Mouse (Mus musculus) intestine, embryonic 16.5 days (tissue): ENCODE measurements around the gene Ktn1. TPM values are rescaled to one million over a fixed set of nuclear protein-coding genes. Genes with fewer than 3 reads are reported as not detected.
A peak's percentile ranks its signal among the peaks of the same experiment; 100 is the strongest.

Experiments
- ATAC-seq: fragments of 200-750 bp; cut with Nextera tagmentation; 2 replicates; pipeline ENCODE4 v1.8.0; 2017; ENCODE audit warnings: moderate TSS enrichment, moderate library complexity
- H3K27ac ChIP-seq: fragments of 300-500 bp; sonication (generic); 2 replicates; pipeline ENCODE4 v1.5.1; 2014; ENCODE audit warnings: mild to moderate bottlenecking, low read length
- H3K27me3 ChIP-seq: fragments of 300-500 bp; sonication (generic); replicated peaks from 2 replicates; pipeline ENCODE4 v1.6.1; 2014; ENCODE audit warnings: low read length, control low read depth, mixed read lengths; ENCODE audit not compliant: control insufficient read depth, insufficient read depth
- H3K36me3 ChIP-seq: fragments of 300-500 bp; sonication (generic); 2 replicates; pipeline ENCODE4 v1.6.1; 2014; ENCODE audit warnings: low read length, control low read depth; ENCODE audit not compliant: control insufficient read depth, insufficient read depth
- H3K4me1 ChIP-seq: fragments of 300-500 bp; sonication (generic); 2 replicates; pipeline ENCODE4 v1.6.1; 2014; ENCODE audit warnings: low read length, control low read depth, mixed read lengths; ENCODE audit not compliant: control insufficient read depth, insufficient read depth
- H3K4me2 ChIP-seq: fragments of 300-500 bp; sonication (generic); 2 replicates; pipeline ENCODE4 v1.6.1; 2014; ENCODE audit warnings: low read depth, low read length, control low read depth
- H3K4me3 ChIP-seq: fragments of 300-500 bp; sonication (generic); 2 replicates; pipeline ENCODE4 v1.5.1; 2014; ENCODE audit warnings: mild to moderate bottlenecking, low read length
- H3K9ac ChIP-seq: fragments of 300-500 bp; sonication (generic); 2 replicates; pipeline ENCODE4 v1.6.1; 2014; ENCODE audit warnings: low read depth, low read length
- H3K9me3 ChIP-seq: fragments of 300-500 bp; sonication (generic); 2 replicates; pipeline ENCODE4 v1.6.1; 2016; ENCODE audit warnings: low read length, control low read depth; ENCODE audit not compliant: control insufficient read depth
- WGBS: fragments of 180-500 bp; shearing (Covaris S2); extraction: QIAGEN DNeasy Blood & Tissue Kit; methylation state at CpG from one replicate; pipeline ENCODE4 v1.1.7; 2014; 5-methylcytosine and 5-hydroxymethylcytosine counted together
- polyA plus RNA-seq: library from polyadenylated mRNA; unstranded; fragments of >200 nt; fragmentation: Nextera tagmentation; extraction: Ambion mirVana; gene quantifications from 2 replicates; pipeline ENCODE4 v1.2.1, GENCODE M21; 2015

The Ktn1 gene
- polyA plus RNA-seq, 1 experiment from 2014 or later, result 37.2 TPM

DNA sequence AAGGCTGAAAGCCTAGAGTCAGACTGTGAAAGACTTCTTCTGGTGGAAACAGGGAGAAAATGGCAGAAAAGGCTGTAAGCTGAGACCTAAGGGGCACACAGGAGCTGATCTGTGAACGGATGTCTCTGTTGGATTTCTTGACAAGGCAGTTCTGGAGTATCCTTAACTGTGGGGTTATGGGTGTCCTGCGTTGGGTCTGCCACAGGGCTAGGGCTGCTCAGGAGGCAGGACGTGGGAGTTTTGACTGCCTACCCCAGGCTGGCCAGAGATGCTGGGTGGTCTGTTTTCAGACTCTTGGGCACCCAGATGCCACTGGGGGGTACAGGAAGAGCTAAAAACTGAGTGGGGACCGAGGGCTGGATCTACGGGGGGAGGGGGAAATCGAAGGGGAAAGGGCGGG, 13.4 kb upstream of the Ktn1 start:
- H3K27me3 ChIP-seq, result no peaks in the 10 kb centered on the region
- no peaks in the 10 kb centered on the region for H3K9me3 ChIP-seq
- H3K36me3 ChIP-seq, result no peaks in the 10 kb centered on the region
- no peak overlapping the region for H3K4me2 ChIP-seq
- H3K4me3 ChIP-seq, result no peak overlapping the region
- ATAC-seq, result no peak
- WGBS, result 73% methylated on average over 7 of the region's 7 CpGs
- peaks cover 8% of the 10 kb centered on the region; the same call in 1 of the 2 replicates for H3K4me1 ChIP-seq
- no peak overlapping the region for H3K27ac ChIP-seq
- H3K9ac ChIP-seq, result no peak overlapping the region

DNA sequence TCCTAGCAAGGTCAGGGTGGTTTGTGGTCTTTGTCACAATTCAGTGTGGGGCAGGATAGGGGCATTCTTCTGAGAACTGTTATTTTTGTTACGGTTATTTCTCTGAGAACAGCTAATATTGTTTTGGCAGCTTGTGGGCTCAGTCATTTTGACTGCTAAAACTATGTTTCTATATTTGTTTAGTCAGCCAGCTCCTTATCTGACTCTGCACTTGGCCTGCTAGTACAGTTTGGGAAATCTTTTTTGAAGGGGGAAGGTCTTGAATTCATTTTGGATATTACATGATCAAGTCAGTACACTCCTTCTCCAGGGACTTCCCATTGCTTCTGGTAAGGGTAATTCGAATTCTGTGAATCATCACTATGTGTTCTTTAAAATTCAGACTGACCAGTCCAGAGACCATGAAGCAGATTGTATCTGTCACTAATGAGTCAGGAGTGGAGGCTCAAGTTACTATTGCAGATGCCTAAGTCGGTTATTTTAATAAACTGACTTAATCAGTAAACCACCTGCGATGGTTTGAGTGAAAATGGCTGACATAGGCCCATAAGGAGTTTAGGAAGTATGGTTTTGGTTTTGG, 9.8 kb upstream of the Ktn1 start:
- Histone ChIP-seq H3K4me2 (no peak overlapping the region), H3K4me1 (peaks cover 8% of the 10 kb centered on the region; the same call in 1 of the 2 replicates), H3K27me3 (no peaks in the 10 kb centered on the region), H3K9me3 (no peaks in the 10 kb centered on the region), H3K4me3 (no peak overlapping the region), H3K27ac (no peak overlapping the region), H3K9ac (no peak overlapping the region), H3K36me3 (no peaks in the 10 kb centered on the region)
- ATAC-seq, result no peak
- WGBS, result 76% methylated on average over 4 of the region's 4 CpGs

DNA sequence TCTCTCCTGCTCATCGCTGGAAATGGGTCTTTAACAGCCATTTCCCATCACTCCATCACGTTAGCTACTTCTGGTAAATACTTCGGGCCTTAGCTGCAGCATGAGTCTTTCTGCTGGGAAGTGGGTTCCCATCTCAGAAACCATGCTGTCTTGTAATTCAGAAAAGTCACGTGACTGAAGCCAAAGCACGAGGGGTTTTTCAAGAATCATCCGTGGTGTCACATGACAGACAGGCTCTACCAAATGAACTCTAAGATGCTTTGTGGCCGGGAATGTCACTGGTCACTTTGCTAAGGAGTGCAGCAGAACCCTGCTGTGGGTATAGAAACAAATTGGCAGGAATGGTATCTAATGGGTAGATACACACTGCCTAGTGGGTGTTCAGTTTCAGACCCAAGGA, 2.6 kb upstream of the Ktn1 start:
- Histone ChIP-seq H3K36me3 (no peaks in the 10 kb centered on the region), H3K9me3 (no peaks in the 10 kb centered on the region), H3K9ac (no peak overlapping the region), H3K27ac (no peak overlapping the region), H3K4me3 (no peak overlapping the region), H3K27me3 (no peaks in the 10 kb centered on the region), H3K4me1 (peaks cover 7% of the 10 kb centered on the region; the same call in 1 of the 2 replicates), H3K4me2 (no peak overlapping the region)
- ATAC-seq, result no peak
- 63% methylated on average over 7 of the region's 7 CpGs for WGBS

DNA sequence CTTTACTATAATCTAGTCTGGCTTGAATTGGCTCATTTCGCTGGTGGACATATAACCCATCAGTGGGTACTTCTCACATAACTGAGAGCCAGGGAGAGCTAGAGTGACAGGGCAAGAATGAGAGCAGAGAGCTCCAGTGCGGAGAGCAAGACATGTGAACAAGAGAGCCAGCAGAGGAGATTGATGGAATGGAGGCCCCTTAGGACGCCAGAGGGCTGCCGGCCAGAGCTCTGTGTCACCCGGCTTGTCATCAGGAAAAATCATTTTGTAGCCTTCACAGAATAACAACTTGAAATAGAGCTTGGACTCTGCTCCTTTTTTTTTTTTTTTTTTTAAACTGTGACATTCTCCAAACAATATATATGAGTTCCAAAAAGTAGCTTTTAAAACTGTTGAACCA, 2.0 kb upstream of the Ktn1 start:
- Histone ChIP-seq H3K9ac (no peak overlapping the region), H3K4me1 (peaks cover 8% of the 10 kb centered on the region; the same call in 1 of the 2 replicates), H3K4me2 (no peak overlapping the region), H3K4me3 (no peak overlapping the region), H3K27me3 (no peaks in the 10 kb centered on the region), H3K27ac (no peak overlapping the region), H3K36me3 (no peaks in the 10 kb centered on the region), H3K9me3 (no peaks in the 10 kb centered on the region)
- WGBS, result 63% methylated on average over 5 of the region's 5 CpGs
- ATAC-seq, result no peak

DNA sequence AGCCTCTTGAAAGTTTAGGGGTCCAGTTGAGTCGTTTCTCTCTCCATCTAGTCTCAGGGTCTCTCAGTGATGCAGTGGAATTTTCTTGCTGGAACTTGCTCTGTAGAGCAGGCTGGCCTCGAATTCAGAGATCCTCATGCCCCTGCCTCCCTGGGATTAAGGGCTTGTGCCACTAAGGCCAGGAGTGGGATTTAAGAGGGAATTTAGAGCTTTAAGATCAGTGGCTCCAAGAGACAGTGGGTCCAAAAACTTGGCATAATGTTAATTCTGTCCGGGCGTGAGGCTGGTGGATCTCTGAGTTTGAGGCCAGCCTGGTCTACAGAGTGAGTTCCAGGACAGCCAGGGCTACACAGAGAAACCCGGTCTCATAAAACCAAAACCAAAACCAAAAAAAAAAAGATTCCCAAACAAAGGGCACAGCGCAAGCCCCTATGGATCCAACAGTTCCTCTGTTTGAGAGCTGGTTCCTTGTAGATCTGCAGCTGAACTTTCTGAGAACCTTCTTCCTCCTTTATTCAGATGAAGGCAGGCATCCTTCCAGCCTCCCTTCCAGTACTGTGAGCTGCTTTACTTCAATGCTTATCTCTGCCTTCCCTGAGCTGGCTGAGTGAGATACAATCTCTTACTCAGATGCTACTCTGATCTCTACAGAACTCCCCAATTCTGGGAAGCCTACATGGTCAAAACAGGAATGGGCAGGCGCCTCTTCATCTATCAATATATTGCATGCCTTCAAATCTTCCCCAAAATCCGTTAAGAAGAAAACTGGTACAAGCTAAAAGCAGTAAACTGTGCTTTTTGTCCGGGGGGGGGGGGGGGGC, 1.3 kb upstream of the Ktn1 start:
- Histone ChIP-seq H3K9ac (no peak overlapping the region), H3K27ac (no peak overlapping the region), H3K4me3 (no peak overlapping the region), H3K9me3 (no peaks in the 10 kb centered on the region), H3K4me2 (no peak overlapping the region), H3K27me3 (no peaks in the 10 kb centered on the region), H3K36me3 (no peaks in the 10 kb centered on the region), H3K4me1 (peaks cover 11% of the 10 kb centered on the region; the same call in 1 of the 2 replicates)
- 73% methylated on average over 9 of the region's 9 CpGs for WGBS
- ATAC-seq, result no peak

DNA sequence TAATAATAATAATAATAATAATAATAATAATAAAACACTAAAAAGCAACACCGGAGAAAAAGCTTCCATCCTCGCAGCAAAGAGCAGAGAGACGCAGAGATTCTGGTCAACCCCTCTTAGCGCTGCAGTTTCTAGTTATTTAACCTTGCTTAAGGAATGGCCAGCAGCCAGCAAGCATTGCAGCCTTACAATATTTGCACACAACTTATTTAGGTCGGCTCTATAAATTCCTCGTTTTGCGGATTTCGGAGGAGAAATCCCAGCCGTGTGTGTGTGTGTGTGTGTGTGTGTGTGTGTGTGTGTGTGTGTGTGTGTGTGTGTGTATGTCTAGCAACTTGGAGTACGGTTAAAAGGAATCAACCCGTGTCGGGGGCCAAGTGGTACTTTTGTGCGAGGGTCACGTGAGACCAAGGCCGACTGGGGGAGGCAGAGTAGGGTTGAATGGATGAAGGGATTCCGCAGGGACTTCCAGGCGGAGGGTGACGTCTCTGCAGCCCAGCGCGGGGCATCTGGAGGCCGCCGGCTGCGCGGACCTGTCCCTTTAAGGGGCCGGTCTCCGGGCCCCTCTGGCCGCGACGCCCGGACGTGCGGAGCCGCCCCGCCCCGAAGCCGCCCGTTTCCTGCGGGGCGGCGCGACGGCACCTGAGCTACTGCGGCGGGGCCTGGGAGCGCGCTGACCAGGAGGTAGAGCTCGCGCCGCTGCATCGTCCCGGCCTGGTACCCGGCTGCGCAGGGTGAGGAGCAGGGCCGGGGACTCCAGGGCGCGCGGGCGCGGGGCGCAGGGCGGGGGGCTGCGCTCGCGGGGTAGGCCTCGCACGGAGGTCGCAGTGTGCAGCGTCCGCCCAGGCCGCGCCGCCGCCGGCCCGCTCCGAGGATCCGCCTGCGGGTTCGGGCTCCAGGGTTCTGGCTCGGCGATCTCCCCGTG, 720 bp downstream of the Ktn1 start:
- Histone ChIP-seq H3K36me3 (no peaks in the 10 kb centered on the region), H3K4me3 (peak overlapping the region; percentile 98), H3K9me3 (no peaks in the 10 kb centered on the region), H3K4me1 (peaks cover 11% of the 10 kb centered on the region; the same call in 1 of the 2 replicates), H3K4me2 (peak overlapping the region; percentile 65), H3K27me3 (no peaks in the 10 kb centered on the region), H3K27ac (peak overlapping the region; percentile 98), H3K9ac (peak overlapping the region; percentile 98)
- peak; percentile 97 for ATAC-seq
- WGBS, result under 1% methylated on average over 66 of the region's 82 CpGs

DNA sequence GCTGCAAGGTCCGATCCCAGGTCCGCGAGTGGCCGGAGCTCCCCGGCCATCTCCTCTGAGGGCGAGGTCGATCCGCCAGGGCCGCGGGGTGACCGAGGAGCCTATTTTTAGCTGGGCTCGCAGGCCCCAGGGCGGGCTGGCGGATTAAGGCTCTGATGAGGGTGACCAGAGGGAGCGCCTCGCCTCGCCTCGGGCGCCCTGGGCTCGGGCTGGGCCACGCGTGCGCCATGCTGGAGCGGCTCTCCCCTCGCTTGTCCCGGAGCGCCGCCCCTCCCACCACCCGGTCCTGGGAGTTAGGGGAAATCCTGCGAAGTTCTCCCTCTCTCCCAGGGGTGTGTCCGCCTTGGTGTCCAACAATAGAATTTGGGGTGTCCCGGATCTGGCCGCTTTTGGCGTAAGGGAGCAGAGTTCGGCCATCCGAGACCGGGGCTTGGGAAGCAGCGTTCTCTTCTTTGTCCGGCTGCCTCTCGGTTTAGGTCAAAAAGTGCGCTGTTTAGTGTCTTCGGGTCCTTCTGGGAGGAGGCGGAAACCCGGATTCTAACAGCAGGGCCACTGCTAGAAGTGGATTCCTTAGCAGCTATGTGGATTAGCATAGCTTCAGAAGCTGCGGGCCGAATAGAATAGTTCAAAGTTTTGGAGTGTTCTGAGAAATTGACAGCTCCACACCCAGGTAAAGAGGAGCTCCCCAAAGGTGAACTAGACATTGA, 1.5 kb downstream of the Ktn1 start:
- Histone ChIP-seq H3K4me3 (peak overlapping the region; percentile 98), H3K4me1 (peaks cover 11% of the 10 kb centered on the region; the same call in 1 of the 2 replicates), H3K36me3 (no peaks in the 10 kb centered on the region), H3K27ac (peak overlapping the region; percentile 98), H3K27me3 (no peaks in the 10 kb centered on the region), H3K9ac (peak overlapping the region; percentile 98), H3K4me2 (peak overlapping the region; percentile 65), H3K9me3 (no peaks in the 10 kb centered on the region)
- WGBS, result under 1% methylated on average over 46 of the region's 46 CpGs
- ATAC-seq, result peak; percentile 87

DNA sequence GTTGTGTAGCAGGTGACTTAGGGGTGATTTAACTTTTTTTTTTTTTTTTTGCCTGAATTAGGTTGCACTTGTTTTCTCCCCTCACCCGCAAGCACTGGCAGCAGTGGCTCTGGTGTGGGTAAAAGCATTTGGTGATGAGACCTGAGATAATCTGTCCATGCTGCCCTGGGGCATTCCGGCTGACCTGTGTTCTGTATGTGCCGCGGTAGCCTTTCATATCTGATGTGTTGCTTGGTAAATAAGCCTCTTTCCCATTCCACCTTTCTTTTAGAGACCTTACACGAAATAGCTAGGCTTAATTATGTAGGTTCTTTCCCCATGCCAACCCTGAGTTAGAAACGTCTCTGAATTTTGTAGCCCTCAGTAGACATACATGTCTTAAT, 2.1 kb downstream of the Ktn1 start:
- H3K36me3 ChIP-seq, result no peaks in the 10 kb centered on the region
- no peaks in the 10 kb centered on the region for H3K27me3 ChIP-seq
- H3K9me3 ChIP-seq, result no peaks in the 10 kb centered on the region
- 25% methylated on average over 6 of the region's 6 CpGs for WGBS
- ATAC-seq, result no peak
- peak overlapping the region; percentile 65 for H3K4me2 ChIP-seq
- peaks cover 11% of the 10 kb centered on the region; the same call in 1 of the 2 replicates for H3K4me1 ChIP-seq
- peak overlapping the region; percentile 98; the same call in 1 of the 2 replicates for H3K27ac ChIP-seq
- H3K4me3 ChIP-seq, result peak overlapping the region; percentile 98
- H3K9ac ChIP-seq, result peak overlapping the region; percentile 98
